Mouse (Mus musculus) stomach, embryonic 16.5 days (tissue): ENCODE measurements around the gene Dlg1. TPM values are rescaled to one million over a fixed set of nuclear protein-coding genes. Genes with fewer than 3 reads are reported as not detected.

Experiments
- ATAC-seq: fragments of 200-750 bp; cut with Nextera tagmentation; 2 replicates; pipeline ENCODE4 v1.8.0; 2017; ENCODE audit warnings: moderate number of reproducible peaks, moderate TSS enrichment; ENCODE audit not compliant: insufficient read depth, low FRiP score
- H3K27ac ChIP-seq: fragments of 300-500 bp; sonication (generic); 2 replicates; pipeline ENCODE4 v1.5.1; 2014; ENCODE audit warnings: low read length
- H3K27me3 ChIP-seq: fragments of 300-500 bp; sonication (generic); 2 replicates; pipeline ENCODE4 v1.6.1; 2014; ENCODE audit warnings: low read length, control low read depth, mixed read lengths; ENCODE audit not compliant: control insufficient read depth, insufficient read depth
- H3K36me3 ChIP-seq: fragments of 300-500 bp; sonication (generic); 2 replicates; pipeline ENCODE4 v1.6.1; 2014; ENCODE audit warnings: low read length; ENCODE audit not compliant: control insufficient read depth, insufficient read depth
- H3K4me1 ChIP-seq: fragments of 300-500 bp; sonication (generic); 2 replicates; pipeline ENCODE4 v1.6.1; 2014; ENCODE audit warnings: low read length, control low read depth, mixed read lengths; ENCODE audit not compliant: control insufficient read depth, insufficient read depth
- H3K4me2 ChIP-seq: fragments of 300-500 bp; sonication (generic); 2 replicates; pipeline ENCODE4 v1.6.1; 2014; ENCODE audit warnings: low read depth, low read length, mixed read lengths
- H3K4me3 ChIP-seq: fragments of 300-500 bp; sonication (generic); replicated peaks from 2 replicates; pipeline ENCODE4 v1.5.1; 2014; ENCODE audit warnings: mild to moderate bottlenecking, low read length
- H3K9ac ChIP-seq: fragments of 300-500 bp; sonication (generic); 2 replicates; pipeline ENCODE4 v1.6.1; 2014; ENCODE audit warnings: low read length
- H3K9me3 ChIP-seq: fragments of 300-500 bp; sonication (generic); replicated peaks from 2 replicates; pipeline ENCODE4 v1.6.1; 2016; ENCODE audit warnings: low read length, control low read depth; ENCODE audit not compliant: control insufficient read depth
- WGBS: fragments of 180-500 bp; shearing (Covaris S2); extraction: QIAGEN DNeasy Blood & Tissue Kit; methylation state at CpG from one replicate; pipeline ENCODE4 v1.1.7; 2014; 5-methylcytosine and 5-hydroxymethylcytosine counted together
- polyA plus RNA-seq: library from polyadenylated mRNA; unstranded; fragments of >200 nt; fragmentation: Nextera tagmentation; extraction: Ambion mirVana; gene quantifications from 2 replicates; pipeline ENCODE4 v1.2.1, GENCODE M21; 2015

Gene Dlg1
- polyA plus RNA-seq, 1 experiment from 2014 or later, result 26.6 TPM

DNA sequence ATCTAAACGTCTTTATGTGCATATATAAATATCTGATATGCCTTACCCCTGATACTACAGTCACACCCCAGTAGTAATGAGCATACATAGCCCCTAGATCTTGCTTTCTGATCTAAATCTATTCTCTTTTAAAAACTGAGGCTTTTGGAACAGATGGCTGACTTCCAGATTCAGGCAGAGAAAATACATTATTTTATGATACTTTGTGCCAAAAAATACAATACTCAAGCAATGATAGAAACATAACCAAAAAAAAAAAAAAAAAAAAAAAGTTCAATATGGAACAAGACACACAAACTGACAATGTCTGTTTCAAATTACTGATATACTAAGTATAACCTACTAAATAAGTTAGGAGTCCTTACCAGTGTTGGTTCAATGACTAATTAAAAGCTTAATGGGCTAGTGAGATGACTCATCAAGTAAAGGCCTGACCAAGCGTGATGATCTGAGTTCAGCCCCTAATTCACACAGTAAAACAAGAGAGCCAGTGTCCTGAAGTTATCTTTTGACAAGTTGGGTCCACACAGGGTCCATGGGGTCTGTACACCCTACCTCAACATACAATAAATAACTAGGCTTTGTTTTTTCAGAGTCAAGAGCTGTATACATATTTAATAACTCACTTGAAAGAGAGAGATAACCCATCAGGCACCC, 171.5 kb downstream of the Dlg1 start:
- H3K9ac ChIP-seq, result no peak overlapping the region
- 75% methylated on average over 2 of the region's 2 CpGs for WGBS
- H3K4me2 ChIP-seq, result no peak overlapping the region
- no peaks in the 10 kb centered on the region for H3K27me3 ChIP-seq
- 0 out of 2 replicates have a peak, but pooled peaks cover 2% of the 10 kb centered on the region for H3K36me3 ChIP-seq
- no peak overlapping the region for H3K27ac ChIP-seq
- no peak for ATAC-seq
- H3K4me3 ChIP-seq, result no peak overlapping the region
- H3K9me3 ChIP-seq, result no peaks in the 10 kb centered on the region
- H3K4me1 ChIP-seq, result no peaks in the 10 kb centered on the region

DNA sequence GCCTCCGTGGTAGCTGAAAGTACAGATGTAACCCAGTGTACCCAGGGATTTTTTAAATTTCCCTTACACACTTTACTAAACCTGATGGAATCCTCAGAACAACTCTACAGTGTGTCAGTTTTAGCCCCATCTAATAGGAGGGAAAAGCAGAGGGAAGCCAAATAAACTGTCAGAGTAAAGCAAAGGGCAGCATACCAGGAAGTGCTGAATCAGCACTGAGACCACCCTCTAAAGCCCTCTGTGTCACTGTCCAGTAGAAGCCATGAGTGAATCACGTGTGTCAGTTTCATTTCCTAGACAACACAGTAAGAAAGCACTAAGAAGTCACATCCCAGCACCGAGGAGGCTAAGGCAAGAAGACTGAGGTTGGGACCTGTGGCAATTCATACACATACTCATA, 174.1 kb downstream of the Dlg1 start:
- Histone ChIP-seq H3K27me3 (no peaks in the 10 kb centered on the region), H3K4me2 (no peak overlapping the region), H3K9me3 (no peaks in the 10 kb centered on the region), H3K4me3 (no peak overlapping the region), H3K27ac (no peak overlapping the region), H3K4me1 (no peaks in the 10 kb centered on the region), H3K36me3 (no peaks in the 10 kb centered on the region), H3K9ac (no peak overlapping the region)
- 84% methylated on average over 3 of the region's 3 CpGs for WGBS
- no peak for ATAC-seq

GRCm38 (mm10) chr16:31844246-31844645, 181.0 kb downstream of the Dlg1 start:
- ATAC-seq, result no peak
- no peak overlapping the region for H3K4me3 ChIP-seq

GRCm38 (mm10) chr16:31846763-31847162, 183.5 kb downstream of the Dlg1 start:
- ATAC-seq, result no peak
- WGBS, result 85% methylated on average over 10 of the region's 10 CpGs

More at GRCm38 (mm10) chr16:31844246-31844645, 181.0 kb downstream of the Dlg1 start:
- Histone ChIP-seq H3K4me2 (no peak overlapping the region), H3K9ac (no peak overlapping the region), H3K36me3 (no peaks in the 10 kb centered on the region), H3K9me3 (no peaks in the 10 kb centered on the region), H3K27me3 (no peaks in the 10 kb centered on the region), H3K4me1 (no peaks in the 10 kb centered on the region), H3K27ac (no peak overlapping the region)
- 84% methylated on average over 3 of the region's 3 CpGs for WGBS

DNA sequence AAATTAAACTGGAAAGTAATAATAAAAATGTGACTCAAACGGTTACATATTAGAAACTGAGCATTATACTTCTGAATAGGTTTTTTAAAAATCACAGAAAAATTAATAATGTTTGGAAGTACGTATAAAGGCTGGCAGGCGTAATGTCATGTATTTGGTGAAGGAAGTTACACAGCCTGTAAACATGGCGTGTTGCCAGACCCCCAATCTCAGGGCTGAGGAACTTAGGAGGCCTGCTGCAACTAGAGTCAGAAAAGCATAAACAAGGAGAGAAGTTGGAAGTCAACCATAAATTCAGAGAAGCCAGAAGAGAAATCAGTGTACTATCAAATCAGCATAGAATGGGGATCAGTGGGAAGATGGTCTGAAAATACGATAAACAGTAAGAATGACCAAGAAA, 200.7 kb downstream of the Dlg1 start:
- H3K4me3 ChIP-seq, result no peak overlapping the region
- H3K27ac ChIP-seq, result no peak overlapping the region
- H3K4me2 ChIP-seq, result no peak overlapping the region
- 0 out of 2 replicates have a peak, but pooled peaks cover 5% of the 10 kb centered on the region for H3K9me3 ChIP-seq
- H3K9ac ChIP-seq, result no peak overlapping the region
- H3K4me1 ChIP-seq, result no peaks in the 10 kb centered on the region
- no peaks in the 10 kb centered on the region for H3K27me3 ChIP-seq
- peaks cover 19% of the 10 kb centered on the region for H3K36me3 ChIP-seq
- ATAC-seq, result no peak
- 69% methylated on average over 5 of the region's 5 CpGs for WGBS

More at GRCm38 (mm10) chr16:31846763-31847162, 183.5 kb downstream of the Dlg1 start:
- no peaks in the 10 kb centered on the region for H3K27me3 ChIP-seq
- no peak overlapping the region for H3K9ac ChIP-seq
- no peak overlapping the region for H3K4me3 ChIP-seq
- no peaks in the 10 kb centered on the region for H3K4me1 ChIP-seq
- H3K36me3 ChIP-seq, result no peaks in the 10 kb centered on the region
- no peak overlapping the region for H3K27ac ChIP-seq
- no peak overlapping the region for H3K4me2 ChIP-seq
- no peaks in the 10 kb centered on the region for H3K9me3 ChIP-seq

GRCm38 (mm10) chr16:31865242-31865641, 202.0 kb downstream of the Dlg1 start:
- Histone ChIP-seq H3K4me3 (no peak overlapping the region), H3K27me3 (no peaks in the 10 kb centered on the region), H3K9ac (no peak overlapping the region), H3K4me2 (no peak overlapping the region), H3K4me1 (no peaks in the 10 kb centered on the region), H3K9me3 (0 out of 2 replicates have a peak, but pooled peaks cover 5% of the 10 kb centered on the region), H3K36me3 (peaks cover 18% of the 10 kb centered on the region), H3K27ac (no peak overlapping the region)
- 87% methylated on average over 3 of the region's 3 CpGs for whole genome bisulfite sequencing
- no peak for ATAC-seq

GRCm38 (mm10) chr16:31866911-31867310, 203.7 kb downstream of the Dlg1 start:
- Histone ChIP-seq H3K4me3 (no peak overlapping the region), H3K4me1 (no peaks in the 10 kb centered on the region), H3K9ac (no peak overlapping the region), H3K27ac (no peak overlapping the region), H3K27me3 (no peaks in the 10 kb centered on the region), H3K9me3 (no peaks in the 10 kb centered on the region), H3K4me2 (no peak overlapping the region), H3K36me3 (peaks cover 7% of the 10 kb centered on the region; the same call in 1 of the 2 replicates)
- 86% methylated on average over 3 of the region's 3 CpGs for WGBS
- no peak for ATAC-seq

DNA sequence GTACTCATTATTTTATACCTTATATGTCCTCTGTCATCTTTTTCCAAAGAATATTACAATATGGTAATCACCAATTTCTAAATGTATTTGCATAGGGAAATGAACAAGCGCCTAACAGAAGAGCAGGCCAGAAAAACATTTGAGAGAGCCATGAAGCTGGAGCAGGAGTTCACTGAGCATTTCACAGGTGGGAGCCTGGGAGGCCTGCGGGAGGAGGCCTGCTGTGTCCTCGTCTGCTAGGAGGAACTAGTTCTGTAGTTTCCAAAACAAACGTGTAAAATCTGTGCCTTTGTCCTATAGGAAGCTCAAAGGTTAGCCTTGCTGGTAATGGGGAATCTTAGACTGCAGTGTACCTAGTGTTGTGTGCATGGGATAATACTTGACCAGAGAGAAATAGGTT, 204.5 kb downstream of the Dlg1 start:
- ATAC-seq, result no peak
- Histone ChIP-seq H3K4me2 (no peak overlapping the region), H3K9ac (no peak overlapping the region), H3K27ac (no peak overlapping the region), H3K9me3 (no peaks in the 10 kb centered on the region), H3K36me3 (0 out of 2 replicates have a peak, but pooled peaks cover 4% of the 10 kb centered on the region), H3K4me1 (no peaks in the 10 kb centered on the region), H3K27me3 (no peaks in the 10 kb centered on the region), H3K4me3 (no peak overlapping the region)
- 82% methylated on average over 4 of the region's 4 CpGs for WGBS

- H3K36me3 ChIP-seq, result no peaks in the 10 kb centered on the region
- no peak for ATAC-seq
These were observed 210.5 kb downstream of the Dlg1 start for GRCm38 (mm10) chr16:31873721-31874120.

More at GRCm38 (mm10) chr16:31873721-31874120, 210.5 kb downstream of the Dlg1 start:
- peaks cover 1% of the 10 kb centered on the region for H3K4me1 ChIP-seq
- H3K4me3 ChIP-seq, result no peak overlapping the region
- no peaks in the 10 kb centered on the region for H3K9me3 ChIP-seq
- H3K27me3 ChIP-seq, result no peaks in the 10 kb centered on the region
- H3K27ac ChIP-seq, result no peak overlapping the region
- no peak overlapping the region for H3K9ac ChIP-seq
- 88% methylated on average over 8 of the region's 8 CpGs for WGBS
- H3K4me2 ChIP-seq, result no peak overlapping the region
